In genomic region chr11:60256176-60256681, GRCm38 (mm10) we compare ENCODE assay signal across 9 mouse cellular contexts. TPM values are rescaled to one million over a fixed set of nuclear protein-coding genes. Genes with fewer than 3 reads are reported as not detected.
DNase-seq lines count a peak whose midpoint lies in the region; ATAC-seq lines count a peak whose summit lies in the region.
"Had no signal": no experiment of that assay in that cellular context is flagged by ENCODE, and none has a peak within 500 bp of the region (broad histone marks: within the 10 kb centered on the region; RNA-seq: fewer than 3 reads in every experiment).

No protein-coding gene starts in this region.

- no peak for ATAC-seq in intestine, embryonic 15.5 days

- H3K4me2 ChIP-seq in intestine, embryonic 15.5 days (replicated peaks) = no peak overlapping the region

- no peak overlapping the region for H3K27ac ChIP-seq in intestine, embryonic 15.5 days

- WGBS in intestine, embryonic 15.5 days = 41% methylated on average over 6 of the region's 6 CpGs

- no peaks in the 10 kb centered on the region for H3K27me3 ChIP-seq in intestine, embryonic 15.5 days (replicated peaks)
- H3K27me3 ChIP-seq: CH12.LX had no signal

- 0 out of 2 replicates have a peak, but pooled peaks cover 9% of the 10 kb centered on the region for H3K36me3 ChIP-seq in intestine, embryonic 15.5 days

- H3K9me3 ChIP-seq in intestine, embryonic 15.5 days = no peaks in the 10 kb centered on the region

- peak; percentile 20 for DNase-seq in gastrocnemius, adult 18-20 months (ENCODE audit: low spot score)
- no peak for DNase-seq in gastrocnemius, postnatal 10 days
- peak; percentile 49 for DNase-seq in right cerebral cortex, adult 18-20 months
- no peak for DNase-seq in right cerebral cortex, postnatal 25 days
- DNase-seq in heart, postnatal 4 days = peak; percentile 41
- peak; percentile 9 for DNase-seq in lung, postnatal 25 days (ENCODE audit: low spot score)
- no peak for DNase-seq in urinary bladder, postnatal 10 days (ENCODE audit: low spot score)

- no peak overlapping the region for H3K4me3 ChIP-seq in intestine, embryonic 15.5 days (replicated peaks)

- no peak overlapping the region for H3K9ac ChIP-seq in intestine, embryonic 15.5 days

- H3K4me1 ChIP-seq in intestine, embryonic 15.5 days (replicated peaks) = 0 out of 2 replicates have a peak, but pooled peaks cover 13% of the 10 kb centered on the region

RNA-seq across cellular contexts. Expression of gene Srebf1, which starts 33.8 kb away (rescaled TPM):
- 10 to 100 TPM; 32.4 to 35.9 TPM for total RNA-seq in gastrocnemius, adult 18-20 months (2021)
- 10 to 100 TPM; 24.2 to 29.1 TPM for total RNA-seq in gastrocnemius, postnatal 10 days (2021)
- total RNA-seq in heart, postnatal 4 days (2021) = 10 to 100 TPM; 35.8 to 50.8 TPM
- polyA plus RNA-seq in intestine, embryonic 15.5 days (2015; fragmentation: Nextera tagmentation; extraction: Ambion mirVana) = 89.5 and 108 TPM in 2 replicates

Comparison
In these comparisons a context has a peak if more than half of its experiments do, and no peak if none do; other contexts are left out.
1. DNase-seq: peak in gastrocnemius, adult 18-20 months (single experiment), right cerebral cortex, adult 18-20 months (single experiment), heart, postnatal 4 days (single experiment) and lung, postnatal 25 days (single experiment); none in gastrocnemius, postnatal 10 days (single experiment), right cerebral cortex, postnatal 25 days (single experiment) and urinary bladder, postnatal 10 days (single experiment).